Mouse (Mus musculus) kidney, adult 2 months (tissue): ENCODE results near the gene Mink1. TPM values are rescaled to one million over a fixed set of nuclear protein-coding genes. Genes with fewer than 3 reads are reported as not detected.
A peak's percentile ranks its signal among the peaks of the same experiment; 100 is the strongest.

Experiments
- DNase-seq: peaks from one replicate; pipeline ENCODE4 v3.0.0; 2021
- H3K27ac ChIP-seq: fragments of 200-500 bp; 2 replicates; pipeline ENCODE4 v1.5.1; 2012; ENCODE audit warnings: low read depth, low read length, control low read depth, inconsistent platforms; ENCODE audit not compliant: insufficient read depth
- H3K27me3 ChIP-seq: fragments of 200-500 bp; replicated peaks from 2 replicates; pipeline ENCODE4 v1.6.1; 2012; ENCODE audit warnings: mild to moderate bottlenecking, moderate library complexity, low read length, inconsistent platforms; ENCODE audit not compliant: control insufficient read depth, insufficient read depth
- H3K36me3 ChIP-seq: fragments of 200-500 bp; 2 replicates; pipeline ENCODE4 v1.6.1; 2012; ENCODE audit warnings: mild to moderate bottlenecking, moderate library complexity, low read length, inconsistent platforms; ENCODE audit not compliant: control insufficient read depth, insufficient read depth
- H3K4me1 ChIP-seq: fragments of 200-500 bp; 2 replicates; pipeline ENCODE4 v1.6.1; 2011; ENCODE audit warnings: low read length; ENCODE audit not compliant: control insufficient read depth, insufficient read depth
- H3K4me3 ChIP-seq: fragments of 200-500 bp; 2 replicates; pipeline ENCODE4 v1.5.1; 2011; ENCODE audit warnings: mild to moderate bottlenecking, low read depth, low read length, control low read depth; ENCODE audit not compliant: insufficient read depth
- CTCF ChIP-seq: fragments of 200-500 bp; conservative IDR thresholded peaks from 2 replicates; pipeline ENCODE4 v1.5.1; 2011; ENCODE audit warnings: low read depth, mild to moderate bottlenecking, control low read depth, low read length, moderate library complexity, mixed read lengths; ENCODE audit not compliant: insufficient read depth, insufficient read length
- POLR2A ChIP-seq: fragments of 200-500 bp; IDR thresholded peaks from one replicate; pipeline ENCODE4 v1.6.1; 2011; ENCODE audit warnings: low read depth, low read length, control low read depth
- WGBS: fragments of 180-500 bp; shearing (Covaris S2); methylation state at CpG from one replicate; pipeline ENCODE4 v1.1.7; 2018; 5-methylcytosine and 5-hydroxymethylcytosine counted together
- polyA plus RNA-seq: library from polyadenylated mRNA; depleted of rRNA; stranded (reverse); fragments of >200 nt; gene quantifications from 2 replicates; pipeline ENCODE4 v1.2.3, GENCODE M21; 2012

The Mink1 gene
- polyA plus RNA-seq, 1 experiment = 73.1 TPM

DNA sequence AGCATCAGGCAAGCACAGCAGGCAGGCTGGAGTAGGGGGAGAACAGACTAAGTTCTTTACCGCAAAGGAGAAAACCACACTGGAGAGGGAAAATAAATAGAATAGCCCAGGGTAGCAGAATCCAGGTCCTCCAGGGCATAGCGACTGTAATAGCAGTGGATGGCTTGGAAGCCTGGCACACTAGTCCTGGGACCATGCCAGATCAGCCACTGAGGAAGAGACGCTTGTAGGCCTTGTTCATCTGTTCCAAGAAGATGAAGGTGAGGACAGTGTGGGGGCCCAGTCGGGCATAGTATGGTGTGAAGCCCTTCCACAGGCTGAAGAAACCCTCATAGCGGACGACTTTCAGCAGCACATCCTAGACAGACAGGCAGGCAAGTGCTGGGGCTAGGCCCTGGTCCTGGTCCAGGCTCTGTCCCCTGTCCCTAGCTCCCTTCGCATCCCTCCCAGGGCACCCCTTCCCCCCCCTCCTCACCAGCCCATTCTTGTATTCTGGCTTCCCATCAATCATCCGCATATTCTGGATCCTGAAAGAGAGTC lies 82.0 kb downstream of the Mink1 start:
- TF ChIP-seq POLR2A = no peak
- no peak for TF ChIP-seq CTCF
- H3K27ac ChIP-seq = no peak overlapping the region
- DNase-seq = no peak
- peaks cover 4% of the 10 kb centered on the region for H3K36me3 ChIP-seq
- H3K27me3 ChIP-seq = no peaks in the 10 kb centered on the region
- no peak overlapping the region for H3K4me3 ChIP-seq
- H3K4me1 ChIP-seq = peaks cover 14% of the 10 kb centered on the region
- WGBS = 94% methylated on average over 8 of the region's 8 CpGs

- Histone ChIP-seq H3K36me3 (peaks cover 7% of the 10 kb centered on the region), H3K4me3 (peak overlapping the region; percentile 75), H3K27me3 (no peaks in the 10 kb centered on the region), H3K27ac (peak overlapping the region; percentile 94; the same call in 1 of the 2 replicates), H3K4me1 (peaks cover 14% of the 10 kb centered on the region)
- DNase-seq = no peak
- WGBS = 65% methylated on average over 12 of the region's 12 CpGs
- no peak for TF ChIP-seq CTCF
- no peak for TF ChIP-seq POLR2A
Observed at GRCm38 (mm10) chr11:70645461-70646258, 83.0 kb downstream of the Mink1 start.

GRCm38 (mm10) chr11:70646259-70646555 lies 83.5 kb downstream of the Mink1 start:
- H3K4me1 ChIP-seq = peaks cover 14% of the 10 kb centered on the region
- H3K27me3 ChIP-seq = no peaks in the 10 kb centered on the region
- H3K27ac ChIP-seq = peak overlapping the region; percentile 94
- peak; percentile 61 for DNase-seq
- WGBS = 4% methylated on average over 3 of the region's 3 CpGs
- TF ChIP-seq POLR2A (no peak), CTCF (no peak)
- H3K36me3 ChIP-seq = peaks cover 10% of the 10 kb centered on the region
- H3K4me3 ChIP-seq = peak overlapping the region; percentile 75

DNA sequence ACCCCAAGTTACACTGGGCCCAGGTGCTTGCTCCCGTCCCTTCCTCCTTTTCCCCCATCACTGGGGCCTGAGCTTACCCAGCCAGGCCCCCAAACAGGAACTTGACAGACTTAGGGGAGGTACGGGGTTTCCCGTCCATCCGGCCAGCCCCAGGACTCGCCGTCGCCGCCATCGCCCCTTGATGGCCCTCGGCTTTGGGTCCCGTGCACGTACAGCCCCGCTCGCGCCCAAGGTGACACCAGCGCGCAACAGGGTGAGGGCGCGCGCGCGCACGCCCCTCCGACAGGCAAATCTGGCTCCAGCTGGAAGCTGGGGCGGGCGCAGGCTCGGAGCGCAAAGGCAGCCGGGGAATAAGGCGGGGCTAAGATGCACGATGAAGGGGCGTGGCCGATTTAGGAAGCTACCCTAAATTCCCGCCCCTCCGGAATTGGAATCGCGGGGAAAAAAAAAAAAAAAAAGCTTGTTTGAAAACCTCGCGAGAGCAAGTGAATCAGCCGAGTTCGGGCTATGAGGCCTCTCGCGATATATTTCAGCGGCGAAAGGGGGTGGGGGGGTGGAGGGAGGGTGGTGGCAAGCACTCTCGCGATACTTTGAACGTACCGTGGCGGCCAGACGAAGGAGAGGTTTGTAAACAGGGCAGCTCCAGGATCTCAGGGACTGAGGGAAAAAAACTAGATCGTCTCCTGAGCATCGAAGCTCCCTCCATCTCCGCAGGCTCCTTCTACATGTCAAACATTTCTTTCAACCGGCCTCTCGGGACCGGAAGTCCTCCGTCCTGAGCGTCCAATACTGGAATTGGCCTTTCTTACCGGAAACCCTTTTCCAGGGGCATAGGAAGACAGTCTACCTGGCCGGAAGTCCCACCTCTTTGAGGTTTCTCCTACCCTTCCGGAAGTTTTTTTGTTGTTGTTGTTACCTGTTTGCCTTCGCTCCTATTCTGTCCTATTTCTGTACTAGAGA lies 84.3 kb downstream of the Mink1 start, which contains the start of the genes Rnf167 and Slc25a11:
Gene Rnf167 (plus strand): TSS at position 545 of the 960 bp plus-strand sequence.
Gene Slc25a11 (minus strand): TSS at position 789 of the 960 bp plus-strand sequence.
- Histone ChIP-seq H3K4me1 (peaks cover 16% of the 10 kb centered on the region), H3K27me3 (no peaks in the 10 kb centered on the region), H3K36me3 (peaks cover 10% of the 10 kb centered on the region), H3K27ac (peak within 1 kb of the TSS; percentile 98), H3K4me3 (peak within 1 kb of the TSS; percentile 75)
- under 1% methylated on average over 63 of the region's 63 CpGs for WGBS
- DNase-seq = peak; percentile 99
- TF ChIP-seq POLR2A (peak; percentile 67), CTCF (no peak)

DNA sequence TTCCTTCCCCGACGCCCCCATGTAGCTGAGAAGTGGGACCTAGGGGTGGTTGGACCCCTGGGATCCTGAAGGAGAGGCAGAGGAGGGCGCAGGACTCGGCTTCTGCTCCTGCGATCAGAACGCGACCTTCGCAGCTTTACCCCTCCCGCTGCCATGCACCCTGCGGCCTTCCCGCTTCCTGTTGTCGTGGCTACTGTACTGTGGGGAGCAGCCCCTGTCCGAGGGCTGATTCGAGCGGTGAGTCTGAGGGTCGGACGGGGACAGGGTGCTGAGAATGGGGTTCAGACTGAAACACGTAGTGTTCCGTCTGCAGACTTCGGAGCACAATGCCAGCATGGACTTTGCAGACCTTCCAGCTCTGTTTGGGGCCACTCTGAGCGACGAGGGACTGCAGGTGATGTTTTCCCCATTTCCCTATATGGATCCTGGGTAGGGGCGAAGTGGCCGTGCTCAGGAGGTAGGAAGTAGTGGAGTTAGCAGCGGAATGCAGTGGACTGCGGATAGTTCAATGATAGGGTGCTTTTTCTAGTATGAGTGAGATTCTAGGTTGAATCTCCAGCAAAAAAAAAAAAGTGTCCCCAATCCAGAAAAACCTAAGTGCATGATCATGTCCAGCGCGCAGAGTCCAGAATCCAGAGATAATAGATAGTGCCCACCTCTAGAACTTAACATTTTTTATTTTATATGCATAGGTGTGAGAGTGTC lies 85.2 kb downstream of the Mink1 start:
- H3K4me3 ChIP-seq = peak overlapping the region; percentile 63
- H3K4me1 ChIP-seq = peaks cover 22% of the 10 kb centered on the region
- H3K36me3 ChIP-seq = peaks cover 10% of the 10 kb centered on the region
- DNase-seq = peak; percentile 38
- H3K27ac ChIP-seq = peak overlapping the region; percentile 98
- no peak for TF ChIP-seq CTCF
- TF ChIP-seq POLR2A = no peak
- H3K27me3 ChIP-seq = no peaks in the 10 kb centered on the region
- 2% methylated on average over 28 of the region's 28 CpGs for whole genome bisulfite sequencing

DNA sequence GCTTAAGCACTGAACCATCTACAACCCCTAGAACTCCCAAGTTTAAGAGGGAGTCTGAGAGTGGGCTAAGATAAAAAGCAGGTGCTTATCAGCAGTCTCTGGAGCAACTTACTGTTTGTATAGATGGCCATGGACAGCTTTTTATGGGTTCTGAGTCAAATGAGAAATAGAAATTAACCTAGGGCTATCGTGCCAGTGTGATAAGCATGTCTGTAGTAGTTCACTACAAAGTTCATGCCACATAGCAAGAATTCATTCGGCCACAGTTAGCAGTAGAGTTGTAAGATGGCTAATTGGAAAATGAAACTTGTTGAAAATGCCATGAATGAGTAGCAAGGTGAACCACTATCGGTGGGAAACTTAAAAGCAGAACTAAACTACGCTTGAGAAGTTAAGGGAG lies 85.8 kb downstream of the Mink1 start:
- WGBS = 56% methylated on average over 4 of the region's 4 CpGs
- no peak overlapping the region for H3K4me3 ChIP-seq
- peaks cover 10% of the 10 kb centered on the region for H3K36me3 ChIP-seq
- H3K27ac ChIP-seq = no peak overlapping the region
- no peak for DNase-seq
- no peak for TF ChIP-seq POLR2A
- TF ChIP-seq CTCF = no peak
- peaks cover 24% of the 10 kb centered on the region for H3K4me1 ChIP-seq
- no peaks in the 10 kb centered on the region for H3K27me3 ChIP-seq
